Mouse (Mus musculus): ENCODE measurements at regions not wholly inside any gene's neighbourhood (a gene's known extent, or its start where the extent isn't known, plus 50 kb on each side); places are given as distances from the start of the nearest gene placed in this dataset.

- peak; percentile 67 for DNase-seq (ENCODE audit: low read depth, low spot score)
These were observed 200.5 kb downstream of the Rab11fip2 start for GRCm38 (mm10) chr19:59742946-59743345.

- no peak for DNase-seq (ENCODE audit: low read depth, low spot score)
These were observed 182.2 kb downstream of the Rab11fip2 start for GRCm38 (mm10) chr19:59761218-59761617.

GRCm38 (mm10) chr19:59784401-59785046, 158.9 kb downstream of the Rab11fip2 start:
- no peak for DNase-seq (ENCODE audit: low read depth, low spot score)

GRCm38 (mm10) chr19:59831304-59831703, 112.2 kb downstream of the Rab11fip2 start:
- no peak for DNase-seq (ENCODE audit: low read depth, low spot score)

GRCm38 (mm10) chr19:59837138-59837537, 106.3 kb downstream of the Rab11fip2 start:
- no peak for DNase-seq (ENCODE audit: low read depth, low spot score)

- DNase-seq (ENCODE audit: low read depth, low spot score): no peak
These were observed 105.8 kb downstream of the Rab11fip2 start for GRCm38 (mm10) chr19:59837628-59838027.

- DNase-seq (ENCODE audit: low read depth, low spot score): peak; percentile 92
These were observed 99.2 kb downstream of the Rab11fip2 start for GRCm38 (mm10) chr19:59844270-59844669.

- DNase-seq (ENCODE audit: low read depth, low spot score): no peak
These were observed 96.6 kb downstream of the Rab11fip2 start for GRCm38 (mm10) chr19:59846807-59847206.

- DNase-seq (ENCODE audit: low read depth, low spot score): no peak
These were observed 92.8 kb downstream of the Rab11fip2 start for GRCm38 (mm10) chr19:59850696-59851095.

- no peak for DNase-seq (ENCODE audit: low read depth, low spot score)
These were observed 91.3 kb downstream of the Rab11fip2 start for GRCm38 (mm10) chr19:59852011-59852738.
